Mouse (Mus musculus): ENCODE measurements around the gene Lipa. TPM values are rescaled to one million over a fixed set of nuclear protein-coding genes. Genes with fewer than 3 reads are reported as not detected.
A peak's percentile ranks its signal among the peaks of the same experiment; 100 is the strongest.

Gene Lipa
- polyA plus RNA-seq, 1 experiment from 2014 or later: 47.9 TPM

GRCm38 (mm10) chr19:34448851-34449250 is 78.4 kb downstream of the Lipa start:
- no peak for ATAC-seq (ENCODE audit: borderline replicate concordance, extremely low read depth, low FRiP score, low TSS enrichment)
- Histone ChIP-seq H3K9me3 (no peaks in the 10 kb centered on the region), H3K27ac (no peak overlapping the region), H3K27me3 (no peaks in the 10 kb centered on the region), H3K4me1 (peaks cover 11% of the 10 kb centered on the region; the same call in 1 of the 2 replicates), H3K4me2 (no peak overlapping the region), H3K9ac (no peak overlapping the region), H3K4me3 (no peak overlapping the region), H3K36me3 (no peaks in the 10 kb centered on the region)
- 60% methylated on average over 1 of the region's 1 CpGs for WGBS

- Histone ChIP-seq H3K36me3 (no peaks in the 10 kb centered on the region), H3K4me2 (peak overlapping the region; percentile 35), H3K4me1 (peaks cover 18% of the 10 kb centered on the region; the same call in 1 of the 2 replicates), H3K4me3 (no peak overlapping the region), H3K9me3 (no peaks in the 10 kb centered on the region), H3K27me3 (no peaks in the 10 kb centered on the region), H3K9ac (no peak overlapping the region), H3K27ac (peak overlapping the region; percentile 87)
- whole genome bisulfite sequencing: 34% methylated on average over 4 of the region's 4 CpGs
- ATAC-seq (ENCODE audit: borderline replicate concordance, extremely low read depth, low FRiP score, low TSS enrichment): peak; percentile 94; the same call in 1 of the 2 replicates
These were observed 81.8 kb downstream of the Lipa start for GRCm38 (mm10) chr19:34445410-34446012.

DNA sequence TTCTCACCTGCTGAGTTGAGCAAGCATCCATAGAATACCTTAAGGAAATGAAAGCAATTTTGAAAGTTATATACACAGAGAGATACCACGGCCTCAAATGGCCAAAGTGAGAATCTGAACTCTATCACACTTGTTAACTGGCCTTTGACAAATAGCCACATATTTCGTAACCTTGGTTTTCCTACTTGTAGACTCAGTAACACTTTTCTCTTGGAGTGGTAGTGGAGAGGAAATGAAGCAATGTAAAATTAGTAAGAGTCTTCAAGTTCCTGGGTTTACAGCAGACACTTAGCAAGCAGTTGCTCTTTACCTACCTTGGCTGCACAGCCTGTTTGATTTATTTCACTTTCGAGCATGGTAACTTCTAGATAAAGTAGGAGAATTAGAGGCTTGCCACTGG is 82.5 kb downstream of the Lipa start:
- Histone ChIP-seq H3K9me3 (no peaks in the 10 kb centered on the region), H3K27me3 (no peaks in the 10 kb centered on the region), H3K4me2 (no peak overlapping the region), H3K4me1 (peaks cover 18% of the 10 kb centered on the region; the same call in 1 of the 2 replicates), H3K9ac (no peak overlapping the region), H3K27ac (peak overlapping the region; percentile 87), H3K4me3 (no peak overlapping the region), H3K36me3 (no peaks in the 10 kb centered on the region)
- ATAC-seq (ENCODE audit: borderline replicate concordance, extremely low read depth, low FRiP score, low TSS enrichment): no peak
- WGBS: 49% methylated on average over 3 of the region's 3 CpGs

Other genes starting within 250 kb of the Lipa start
- gene Fas, start 236.8 kb downstream of the Lipa start, polyA plus RNA-seq (2015; fragmentation: Nextera tagmentation; extraction: Ambion mirVana): 11.2 and 12.0 TPM in 2 replicates
- 0.60 and 0.66 TPM in 2 replicates for gene Ch25h, start 52.3 kb downstream of the Lipa start, polyA plus RNA-seq (2015; fragmentation: Nextera tagmentation; extraction: Ambion mirVana)
- gene Ifit2, start 23.2 kb upstream of the Lipa start, polyA plus RNA-seq (2015; fragmentation: Nextera tagmentation; extraction: Ambion mirVana): 12.7 and 12.9 TPM in 2 replicates
- gene Ifit3, start 56.1 kb upstream of the Lipa start, polyA plus RNA-seq (2015; fragmentation: Nextera tagmentation; extraction: Ambion mirVana): 0.62 and 0.92 TPM in 2 replicates
- gene Ifit1bl1, start 74.5 kb upstream of the Lipa start, polyA plus RNA-seq (2015; fragmentation: Nextera tagmentation; extraction: Ambion mirVana): 0.54 and 0.63 TPM in 2 replicates
- 0.18 and 0.32 TPM in 2 replicates for gene Ifit3b, start 80.5 kb upstream of the Lipa start, polyA plus RNA-seq (2015; fragmentation: Nextera tagmentation; extraction: Ambion mirVana)
- gene Ifit1bl2, start 113.3 kb upstream of the Lipa start, polyA plus RNA-seq (2015; fragmentation: Nextera tagmentation; extraction: Ambion mirVana): 0.07 and 0.08 TPM in 2 replicates
- gene Ifit1, start 113.4 kb upstream of the Lipa start, polyA plus RNA-seq (2015; fragmentation: Nextera tagmentation; extraction: Ambion mirVana): 0.29 and 0.62 TPM in 2 replicates
- gene Slc16a12, start 219.8 kb upstream of the Lipa start, polyA plus RNA-seq (2015; fragmentation: Nextera tagmentation; extraction: Ambion mirVana): 14.8 TPM in 2 replicates